Mouse (Mus musculus): ENCODE data around the gene Abca5.

DNA sequence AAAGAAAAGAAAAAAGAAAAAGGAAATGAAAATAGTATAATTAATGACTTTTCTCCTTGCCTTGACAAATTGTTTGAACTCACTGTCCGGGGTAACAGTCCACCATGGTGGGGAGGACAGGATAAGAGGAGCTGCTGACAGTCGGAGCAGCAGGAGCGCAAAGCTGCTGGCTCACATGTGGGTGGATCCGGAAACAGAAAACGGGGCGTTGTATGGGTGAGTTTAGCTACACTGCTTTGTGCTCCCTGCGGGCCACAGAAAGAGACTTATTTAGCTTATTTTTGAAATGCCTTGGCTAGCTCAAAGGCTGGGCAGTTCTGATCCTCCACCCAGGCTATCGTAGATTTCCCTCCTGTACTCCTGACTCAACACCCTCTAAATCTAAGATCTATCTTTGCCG lies 16.7 kb upstream of the Abca5 start:
- TF ChIP-seq CTCF (IDR thresholded peaks at IDR 0.05; ENCODE audit: borderline replicate concordance, insufficient read depth, low read length) = no peak
- no peak for TF ChIP-seq POLR2A (IDR thresholded peaks at IDR 0.05; ENCODE audit: low read depth, low read length)
